Mouse (Mus musculus): ENCODE data around the gene Cyb5r1.

Cyb5r1 gene

GRCm38 (mm10) chr1:134460294-134461284, 55.2 kb downstream of the Cyb5r1 start:
- DNase-seq (ENCODE audit: low read depth, low spot score), result no peak
